8 mouse cellular contexts compared by ENCODE assay signal in genomic region chr6:143167409-143167919, GRCm38 (mm10). TPM values are rescaled to one million over a fixed set of nuclear protein-coding genes. Genes with fewer than 3 reads are reported as not detected.
DNase-seq lines count a peak whose midpoint lies in the region; ATAC-seq lines count a peak whose summit lies in the region.

No protein-coding gene starts in this region.

- H3K27me3 ChIP-seq in heart, embryonic 16.5 days (ENCODE audit: control insufficient read depth, insufficient read depth, low read length), result no peaks in the 10 kb centered on the region
- no peaks in the 10 kb centered on the region for H3K27me3 ChIP-seq in neural tube, embryonic 11.5 days (ENCODE audit: control insufficient read depth, insufficient read depth, low read length)

- no peaks in the 10 kb centered on the region for H3K36me3 ChIP-seq in heart, embryonic 16.5 days (ENCODE audit: control insufficient read depth, insufficient read depth)
- H3K36me3 ChIP-seq in neural tube, embryonic 11.5 days (ENCODE audit: control insufficient read depth, insufficient read depth, low read length), result no peaks in the 10 kb centered on the region

- DNase-seq in embryo, embryonic 10 days (ENCODE audit: low spot score), result peak; percentile 60
- DNase-seq in embryo, embryonic 9.5 days (ENCODE audit: extremely low spot score), result no peak
- DNase-seq in urinary bladder, postnatal 14 days (ENCODE audit: low spot score), result peak; percentile 48
- no peak for DNase-seq in urinary bladder, postnatal 25 days (ENCODE audit: low spot score)
- DNase-seq in liver, result peak; percentile 80
- peak; percentile 68 for DNase-seq in neural tube, embryonic 11.5 days (ENCODE audit: low spot score)
- no peak for DNase-seq in thymus, postnatal 25 days

- ATAC-seq in heart, embryonic 16.5 days (replicated peaks; ENCODE audit: extremely low read depth, insufficient read depth, low FRiP score), result peak; percentile 30
- ATAC-seq in neural tube, embryonic 11.5 days (ENCODE audit: insufficient read depth, low FRiP score, low TSS enrichment), result peak; percentile 76

- H3K4me2 ChIP-seq in heart, embryonic 16.5 days (ENCODE audit: low read depth, low read length), result peak overlapping the region; percentile 93
- H3K4me2 ChIP-seq in neural tube, embryonic 11.5 days (ENCODE audit: low read depth), result peak overlapping the region; percentile 76

- peaks cover 23% of the 10 kb centered on the region for H3K4me1 ChIP-seq in heart, embryonic 16.5 days (ENCODE audit: control insufficient read depth, insufficient read depth, low read length)
- peaks cover 3% of the 10 kb centered on the region; the same call in 1 of the 2 replicates for H3K4me1 ChIP-seq in neural tube, embryonic 11.5 days (ENCODE audit: control insufficient read depth, insufficient read depth, low read length)

- peak overlapping the region; percentile 92 for H3K27ac ChIP-seq in heart, embryonic 16.5 days (ENCODE audit: low read length)
- peak overlapping the region; percentile 90 for H3K27ac ChIP-seq in neural tube, embryonic 11.5 days (ENCODE audit: low read depth, low read length)

- H3K4me3 ChIP-seq in heart, embryonic 16.5 days (ENCODE audit: low read length), result peak overlapping the region; percentile 92
- H3K4me3 ChIP-seq in neural tube, embryonic 11.5 days (ENCODE audit: low read depth, low read length), result peak overlapping the region; percentile 79

- under 1% methylated on average over 52 of the region's 60 CpGs for WGBS in heart, embryonic 16.5 days
- WGBS in neural tube, embryonic 11.5 days, result under 1% methylated on average over 52 of the region's 60 CpGs

- H3K9me3 ChIP-seq in heart, embryonic 16.5 days (replicated peaks; ENCODE audit: control insufficient read depth, low read length), result no peaks in the 10 kb centered on the region
- H3K9me3 ChIP-seq in neural tube, embryonic 11.5 days (ENCODE audit: control insufficient read depth, low read length), result no peaks in the 10 kb centered on the region

- H3K9ac ChIP-seq in heart, embryonic 16.5 days (ENCODE audit: low read length), result peak overlapping the region; percentile 96
- peak overlapping the region; percentile 84 for H3K9ac ChIP-seq in neural tube, embryonic 11.5 days (ENCODE audit: low read length)

RNA-seq across cellular contexts. Expression of gene Etnk1, which starts 0.4 kb away (rescaled TPM):
- 13.3 and 13.4 TPM in 2 replicates for polyA plus RNA-seq in heart, embryonic 16.5 days (2015; fragmentation: Nextera tagmentation; extraction: Ambion mirVana)
- polyA plus RNA-seq in neural tube, embryonic 11.5 days (2014; fragmentation: Nextera tagmentation; extraction: Ambion mirVana), result 35.0 and 37.0 TPM in 2 replicates

Comparison
In these comparisons a context has a peak if more than half of its experiments do, and no peak if none do; other contexts are left out.
1. DNase-seq: peak in embryo, embryonic 10 days (single experiment), urinary bladder, postnatal 14 days (single experiment), liver (single experiment) and neural tube, embryonic 11.5 days (single experiment); none in embryo, embryonic 9.5 days (single experiment), urinary bladder, postnatal 25 days (single experiment) and thymus, postnatal 25 days (single experiment).